Mouse (Mus musculus) fat pad, adult 2 months (tissue): ENCODE measurements around the gene Scarb1.

ENCODE experiments used
- DNase-seq: peaks from one replicate; pipeline ENCODE4 v3.0.0-alpha.2; 2011; ENCODE audit warnings: low read depth, low spot score; ENCODE audit errors: extremely low read depth

Gene Scarb1

GRCm38 (mm10) chr5:125272231-125272988 is 68.5 kb downstream of the Scarb1 start:
- DNase-seq, result no peak

GRCm38 (mm10) chr5:125271531-125272203 is 69.2 kb downstream of the Scarb1 start:
- DNase-seq, result no peak

GRCm38 (mm10) chr5:125270587-125271130 is 70.2 kb downstream of the Scarb1 start:
- DNase-seq, result no peak

- no peak for DNase-seq
These were observed 71.1 kb downstream of the Scarb1 start for GRCm38 (mm10) chr5:125269836-125270235.

GRCm38 (mm10) chr5:125269399-125269798 is 71.5 kb downstream of the Scarb1 start:
- no peak for DNase-seq

GRCm38 (mm10) chr5:125268033-125268765 is 72.7 kb downstream of the Scarb1 start:
- DNase-seq, result no peak

GRCm38 (mm10) chr5:125267150-125267961 is 73.5 kb downstream of the Scarb1 start:
- DNase-seq, result no peak

GRCm38 (mm10) chr5:125266128-125266527 is 74.8 kb downstream of the Scarb1 start:
- no peak for DNase-seq

GRCm38 (mm10) chr5:125264700-125265099 is 76.2 kb downstream of the Scarb1 start:
- DNase-seq, result no peak

GRCm38 (mm10) chr5:125262578-125262977 is 78.3 kb downstream of the Scarb1 start:
- no peak for DNase-seq

- no peak for DNase-seq
These were observed 87.0 kb downstream of the Scarb1 start for GRCm38 (mm10) chr5:125253917-125254316.

GRCm38 (mm10) chr5:125253448-125253847 is 87.4 kb downstream of the Scarb1 start:
- no peak for DNase-seq

- DNase-seq, result no peak
These were observed 88.2 kb downstream of the Scarb1 start for GRCm38 (mm10) chr5:125252664-125253063.

- DNase-seq, result no peak
These were observed 88.8 kb downstream of the Scarb1 start for GRCm38 (mm10) chr5:125251885-125252615.

- no peak for DNase-seq
These were observed 91.7 kb downstream of the Scarb1 start for GRCm38 (mm10) chr5:125249187-125249586.

GRCm38 (mm10) chr5:125246711-125247110 is 94.2 kb downstream of the Scarb1 start:
- DNase-seq, result no peak

- DNase-seq, result no peak
These were observed 95.3 kb downstream of the Scarb1 start for GRCm38 (mm10) chr5:125245534-125246151.

GRCm38 (mm10) chr5:125244825-125245533 is 95.9 kb downstream of the Scarb1 start:
- DNase-seq, result no peak

- DNase-seq, result no peak
These were observed 97.0 kb downstream of the Scarb1 start for GRCm38 (mm10) chr5:125243928-125244327.
